Mouse (Mus musculus): ENCODE results near the gene Chl1. TPM values are rescaled to one million over a fixed set of nuclear protein-coding genes. Genes with fewer than 3 reads are reported as not detected.

Gene Chl1
- polyA plus RNA-seq, 1 experiment from 2014 or later = 16.3 TPM

- ATAC-seq (ENCODE audit: low FRiP score, low TSS enrichment) (no peak), DNase-seq (ENCODE audit: low spot score) (no peak)
- WGBS = 68% methylated on average over 8 of the region's 8 CpGs
- no peak for TF ChIP-seq CTCF (IDR thresholded peaks at IDR 0.05; ENCODE audit: low read depth)
- TF ChIP-seq EP300 (optimal IDR thresholded peaks at IDR 0.05) = no peak
- Histone ChIP-seq H3K4me2 (replicated peaks; ENCODE audit: low read depth) (no peak overlapping the region), H3K4me3 (ENCODE audit: low read depth, low read length) (no peak overlapping the region), H3K9ac (ENCODE audit: low read length) (no peak overlapping the region), H3K36me3 (ENCODE audit: control insufficient read depth, insufficient read depth, low read length) (no peaks in the 10 kb centered on the region), H3K4me1 (replicated peaks; ENCODE audit: control insufficient read depth, insufficient read depth) (no peaks in the 10 kb centered on the region), H3K9me3 (ENCODE audit: control insufficient read depth, low read length) (no peaks in the 10 kb centered on the region), H3K27me3 (ENCODE audit: control insufficient read depth, insufficient read depth, low read length) (no peaks in the 10 kb centered on the region), H3K27ac (replicated peaks) (no peak overlapping the region)
Observed at GRCm38 (mm10) chr6:103513621-103514241, 3.3 kb downstream of the Chl1 start.

GRCm38 (mm10) chr6:103514346-103514745 lies 4.0 kb downstream of the Chl1 start:
- H3K36me3 ChIP-seq (ENCODE audit: control insufficient read depth, insufficient read depth, low read length) = no peaks in the 10 kb centered on the region
- no peaks in the 10 kb centered on the region for H3K27me3 ChIP-seq (ENCODE audit: control insufficient read depth, insufficient read depth, low read length)
- no peak overlapping the region for H3K4me3 ChIP-seq (ENCODE audit: low read depth, low read length)
- H3K4me2 ChIP-seq (replicated peaks; ENCODE audit: low read depth) = no peak overlapping the region
- DNase-seq (ENCODE audit: low spot score) (no peak), ATAC-seq (ENCODE audit: low FRiP score, low TSS enrichment) (no peak)
- no peaks in the 10 kb centered on the region for H3K4me1 ChIP-seq (replicated peaks; ENCODE audit: control insufficient read depth, insufficient read depth)
- H3K9ac ChIP-seq (ENCODE audit: low read length) = no peak overlapping the region
- WGBS = 37% methylated on average over 1 of the region's 1 CpGs
- H3K27ac ChIP-seq (replicated peaks) = no peak overlapping the region
- H3K9me3 ChIP-seq (ENCODE audit: control insufficient read depth, low read length) = no peaks in the 10 kb centered on the region
- TF ChIP-seq CTCF (IDR thresholded peaks at IDR 0.05; ENCODE audit: low read depth) (no peak), EP300 (optimal IDR thresholded peaks at IDR 0.05) (no peak)

- no peak for TF ChIP-seq EP300 (optimal IDR thresholded peaks at IDR 0.05)
- no peak for TF ChIP-seq CTCF (IDR thresholded peaks at IDR 0.05; ENCODE audit: low read depth)
- Histone ChIP-seq H3K9ac (ENCODE audit: low read length) (no peak overlapping the region), H3K9me3 (ENCODE audit: control insufficient read depth, low read length) (no peaks in the 10 kb centered on the region), H3K4me3 (ENCODE audit: low read depth, low read length) (no peak overlapping the region), H3K27me3 (ENCODE audit: control insufficient read depth, insufficient read depth, low read length) (no peaks in the 10 kb centered on the region), H3K36me3 (ENCODE audit: control insufficient read depth, insufficient read depth, low read length) (no peaks in the 10 kb centered on the region), H3K27ac (replicated peaks) (no peak overlapping the region), H3K4me1 (replicated peaks; ENCODE audit: control insufficient read depth, insufficient read depth) (no peaks in the 10 kb centered on the region), H3K4me2 (replicated peaks; ENCODE audit: low read depth) (no peak overlapping the region)
- 76% methylated on average over 1 of the region's 1 CpGs for WGBS
- no peak for ATAC-seq (ENCODE audit: low FRiP score, low TSS enrichment)
- no peak for DNase-seq (ENCODE audit: low spot score)
Observed at GRCm38 (mm10) chr6:103514756-103515155, 4.4 kb downstream of the Chl1 start.

- TF ChIP-seq EP300 (optimal IDR thresholded peaks at IDR 0.05) (no peak), CTCF (IDR thresholded peaks at IDR 0.05; ENCODE audit: low read depth) (no peak)
- no peak for DNase-seq (ENCODE audit: low spot score)
- Histone ChIP-seq H3K4me1 (replicated peaks; ENCODE audit: control insufficient read depth, insufficient read depth) (no peaks in the 10 kb centered on the region), H3K27me3 (ENCODE audit: control insufficient read depth, insufficient read depth, low read length) (no peaks in the 10 kb centered on the region), H3K27ac (replicated peaks) (no peak overlapping the region), H3K9me3 (ENCODE audit: control insufficient read depth, low read length) (no peaks in the 10 kb centered on the region), H3K36me3 (ENCODE audit: control insufficient read depth, insufficient read depth, low read length) (no peaks in the 10 kb centered on the region), H3K9ac (ENCODE audit: low read length) (no peak overlapping the region), H3K4me3 (ENCODE audit: low read depth, low read length) (no peak overlapping the region), H3K4me2 (replicated peaks; ENCODE audit: low read depth) (no peak overlapping the region)
- 59% methylated on average over 2 of the region's 2 CpGs for WGBS
- ATAC-seq (ENCODE audit: low FRiP score, low TSS enrichment) = no peak
Observed at GRCm38 (mm10) chr6:103519596-103519995, 9.2 kb downstream of the Chl1 start.

GRCm38 (mm10) chr6:103525326-103526024 lies 15.1 kb downstream of the Chl1 start:
- H3K4me3 ChIP-seq (ENCODE audit: low read depth, low read length) = no peak overlapping the region
- H3K4me2 ChIP-seq (replicated peaks; ENCODE audit: low read depth) = no peak overlapping the region
- H3K9me3 ChIP-seq (ENCODE audit: control insufficient read depth, low read length) = no peaks in the 10 kb centered on the region
- ATAC-seq (ENCODE audit: low FRiP score, low TSS enrichment) (no peak), DNase-seq (ENCODE audit: low spot score) (no peak)
- H3K36me3 ChIP-seq (ENCODE audit: control insufficient read depth, insufficient read depth, low read length) = no peaks in the 10 kb centered on the region
- no peak overlapping the region for H3K27ac ChIP-seq (replicated peaks)
- H3K9ac ChIP-seq (ENCODE audit: low read length) = no peak overlapping the region
- TF ChIP-seq CTCF (IDR thresholded peaks at IDR 0.05; ENCODE audit: low read depth) (no peak), EP300 (optimal IDR thresholded peaks at IDR 0.05) (no peak)
- H3K4me1 ChIP-seq (replicated peaks; ENCODE audit: control insufficient read depth, insufficient read depth) = no peaks in the 10 kb centered on the region
- 59% methylated on average over 2 of the region's 2 CpGs for whole genome bisulfite sequencing
- H3K27me3 ChIP-seq (ENCODE audit: control insufficient read depth, insufficient read depth, low read length) = no peaks in the 10 kb centered on the region
